22 mouse cellular contexts compared by ENCODE assay signal in genomic region chr2:133883682-133884081, GRCm38 (mm10).
"Had no signal": no experiment of that assay in that cellular context is flagged by ENCODE, and none has a peak within 500 bp of the region (broad histone marks: within the 10 kb centered on the region; RNA-seq: fewer than 3 reads in every experiment).

No protein-coding gene starts in this region.

- DNase-seq: kidney, adult 8-10 months; kidney, postnatal 14 days; kidney, postnatal 4 days; left cerebral cortex, postnatal 4 days; liver, embryonic 13.5 days; lung, adult 2 months; lung, postnatal 36 days; midbrain, embryonic 14.5 days; right cerebral cortex, adult 18-20 months; right cerebral cortex, postnatal 14 days; right cerebral cortex, postnatal 4 days; thymus, adult 2 months; thymus, postnatal 14 days; thymus, postnatal 4 days had no signal

- H3K4me1 ChIP-seq: kidney, embryonic 15.5 days; liver, embryonic 13.5 days; megakaryocyte, embryonic 14.5 days; neural tube, embryonic 12.5 days; neural tube, embryonic 15.5 days had no signal

- H3K4me2 ChIP-seq: kidney, embryonic 15.5 days; liver, embryonic 13.5 days; midbrain, embryonic 11.5 days; neural tube, embryonic 12.5 days; neural tube, embryonic 15.5 days had no signal

- H3K36me3 ChIP-seq: kidney, embryonic 15.5 days; liver, embryonic 13.5 days; neural tube, embryonic 12.5 days; neural tube, embryonic 15.5 days had no signal

- H3K9ac ChIP-seq: kidney, embryonic 15.5 days; liver, embryonic 13.5 days; neural tube, embryonic 12.5 days; neural tube, embryonic 15.5 days had no signal

- ATAC-seq: intestine, postnatal 0 days; lung, postnatal 0 days had no signal

- H3K4me3 ChIP-seq: kidney, embryonic 15.5 days; liver, embryonic 13.5 days; megakaryocyte, embryonic 14.5 days; neural tube, embryonic 12.5 days; neural tube, embryonic 15.5 days had no signal

- H3K27me3 ChIP-seq: kidney, embryonic 15.5 days; liver, embryonic 13.5 days; megakaryocyte, embryonic 14.5 days; neural tube, embryonic 12.5 days; neural tube, embryonic 15.5 days had no signal

- H3K9me3 ChIP-seq: kidney, embryonic 15.5 days; liver, embryonic 13.5 days; megakaryocyte, embryonic 14.5 days; neural tube, embryonic 12.5 days; neural tube, embryonic 15.5 days had no signal

- H3K27ac ChIP-seq: kidney, embryonic 15.5 days; liver, embryonic 13.5 days; neural tube, embryonic 12.5 days; neural tube, embryonic 15.5 days; stomach, postnatal 0 days had no signal
